Mouse (Mus musculus) retina, postnatal 1 day (tissue): ENCODE measurements around the gene Bbs2.

Source experiments
- DNase-seq: peaks from one replicate; pipeline ENCODE4 v3.0.0-alpha.2; 2012

Bbs2 gene

DNA sequence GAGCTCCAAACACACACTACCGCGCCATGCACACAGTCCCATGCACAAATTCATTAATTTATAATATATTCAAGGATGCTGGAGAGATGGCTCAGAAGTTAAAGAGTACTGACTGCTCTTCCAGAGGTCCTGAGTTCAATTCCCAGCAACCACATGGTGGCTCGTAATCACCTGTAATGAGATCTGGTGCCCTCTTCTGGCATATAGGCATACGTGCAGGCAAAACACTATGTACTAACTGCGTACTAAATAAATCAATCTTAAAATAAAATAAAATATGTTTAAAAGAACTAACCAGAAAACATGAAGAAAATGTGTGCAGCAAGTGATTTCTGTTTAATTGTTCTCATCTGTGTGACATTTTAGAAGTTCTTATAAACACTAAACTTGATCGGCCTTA is 4.4 kb downstream of the Bbs2 start:
- DNase-seq = no peak

DNA sequence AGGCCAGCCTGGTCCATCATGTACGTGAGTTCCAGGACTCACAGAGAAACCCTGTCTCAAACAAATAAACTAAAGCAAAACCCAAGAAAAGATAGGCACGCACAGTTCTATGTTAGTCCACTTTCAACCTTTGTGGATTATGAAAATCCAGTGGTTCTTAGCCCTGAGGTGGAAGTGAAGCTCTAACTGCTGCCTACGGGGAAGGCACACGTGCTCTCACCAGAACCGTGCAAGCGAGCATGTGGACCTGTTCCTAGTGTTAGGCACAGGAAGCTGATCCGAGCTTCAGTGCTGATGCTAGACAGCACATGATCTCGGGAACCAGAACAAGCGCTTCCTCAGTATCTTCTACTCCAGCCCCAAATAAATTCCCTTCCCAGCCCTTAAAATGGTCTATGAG is 5.9 kb downstream of the Bbs2 start:
- DNase-seq = no peak

DNA sequence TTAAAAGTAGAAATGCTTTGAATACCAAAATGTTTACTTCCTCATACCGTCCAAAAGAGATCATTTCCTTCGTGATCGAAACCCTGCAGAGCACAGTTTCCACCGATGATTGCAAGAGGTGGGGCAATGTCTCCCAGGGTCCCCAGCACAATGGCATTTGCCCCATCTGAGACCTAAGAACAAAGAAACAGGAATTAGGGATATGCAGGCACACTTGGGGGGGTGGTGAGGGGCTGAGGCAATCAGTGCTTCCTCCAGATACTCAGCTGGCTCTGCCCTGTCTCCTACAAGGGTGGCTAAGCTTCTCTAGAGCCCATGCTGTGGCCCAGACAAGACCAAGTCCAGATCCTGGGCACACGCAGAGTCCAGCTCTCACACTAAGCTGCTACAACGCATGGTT is 9.0 kb downstream of the Bbs2 start:
- no peak for DNase-seq

DNA sequence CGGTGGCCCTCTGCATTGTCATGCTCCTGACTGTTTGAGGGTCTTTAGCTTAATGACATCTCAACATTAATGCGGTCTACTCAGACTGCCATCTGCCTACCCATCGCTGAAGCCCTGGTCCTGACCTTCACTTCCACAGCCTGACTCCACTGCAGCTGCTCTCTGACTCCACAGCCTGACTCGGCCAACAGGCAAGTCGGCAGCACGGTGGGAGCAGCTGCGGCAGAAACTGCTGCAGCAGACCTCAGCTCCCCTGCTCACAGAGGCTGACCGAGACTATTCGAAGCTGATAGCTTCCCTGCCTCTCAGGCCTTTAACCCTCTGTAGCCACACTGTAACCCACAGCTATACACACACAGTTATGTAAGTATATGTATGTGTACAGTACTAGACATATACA is 10.8 kb downstream of the Bbs2 start:
- no peak for DNase-seq

DNA sequence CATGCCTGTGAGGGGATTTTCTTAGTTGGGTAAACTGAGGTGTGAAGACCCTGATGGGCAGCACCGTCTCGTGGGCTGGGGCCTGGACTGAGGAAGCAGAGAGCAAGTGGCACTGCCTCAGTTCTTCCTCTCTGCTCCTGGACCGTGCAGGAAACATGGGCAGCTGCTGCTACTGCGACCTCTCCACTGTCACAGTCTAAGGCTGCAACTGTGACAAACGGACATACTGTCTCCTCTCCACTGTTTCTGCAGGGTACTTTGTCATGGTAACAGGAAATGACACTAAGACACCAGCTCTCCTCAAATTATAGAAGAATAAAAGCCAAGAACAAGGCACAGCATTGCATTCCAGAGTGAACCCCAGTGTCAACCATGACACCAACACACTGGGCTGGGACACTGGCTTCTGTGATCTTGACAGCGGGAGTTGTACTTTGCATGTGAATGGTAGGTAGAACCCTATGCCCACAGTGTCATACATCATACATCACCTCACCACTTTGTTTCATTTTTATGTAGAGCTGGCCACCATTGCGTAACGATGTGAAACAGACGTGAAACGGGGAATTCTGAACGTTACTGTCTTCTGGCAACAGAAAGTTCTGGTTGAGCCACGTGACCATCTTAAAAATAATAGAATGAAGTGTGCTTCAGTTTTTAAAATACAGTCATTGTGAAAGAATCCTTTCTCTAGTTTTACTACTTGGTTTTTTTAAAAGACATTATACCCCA is 22.1 kb downstream of the Bbs2 start:
- DNase-seq = no peak

DNA sequence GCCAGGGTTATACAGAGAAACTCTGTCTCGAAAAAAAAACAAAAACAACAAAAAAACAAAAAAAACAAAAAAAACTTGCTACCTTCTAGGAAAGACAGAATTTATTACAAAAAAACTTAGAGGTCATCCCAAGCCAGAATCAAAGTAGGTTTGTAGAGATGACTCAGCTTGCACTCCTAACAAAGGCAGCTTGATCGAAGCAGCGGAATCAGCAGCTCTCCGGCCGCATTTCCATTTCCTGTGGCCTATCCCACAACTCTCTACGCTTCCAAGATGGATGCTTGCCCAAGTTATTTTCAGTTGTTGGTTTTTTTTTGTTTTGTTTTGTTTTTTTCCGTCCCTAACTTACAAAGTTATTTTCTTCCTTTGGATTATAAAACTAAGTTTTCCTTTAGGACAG is 29.9 kb downstream of the Bbs2 start:
- DNase-seq = no peak

DNA sequence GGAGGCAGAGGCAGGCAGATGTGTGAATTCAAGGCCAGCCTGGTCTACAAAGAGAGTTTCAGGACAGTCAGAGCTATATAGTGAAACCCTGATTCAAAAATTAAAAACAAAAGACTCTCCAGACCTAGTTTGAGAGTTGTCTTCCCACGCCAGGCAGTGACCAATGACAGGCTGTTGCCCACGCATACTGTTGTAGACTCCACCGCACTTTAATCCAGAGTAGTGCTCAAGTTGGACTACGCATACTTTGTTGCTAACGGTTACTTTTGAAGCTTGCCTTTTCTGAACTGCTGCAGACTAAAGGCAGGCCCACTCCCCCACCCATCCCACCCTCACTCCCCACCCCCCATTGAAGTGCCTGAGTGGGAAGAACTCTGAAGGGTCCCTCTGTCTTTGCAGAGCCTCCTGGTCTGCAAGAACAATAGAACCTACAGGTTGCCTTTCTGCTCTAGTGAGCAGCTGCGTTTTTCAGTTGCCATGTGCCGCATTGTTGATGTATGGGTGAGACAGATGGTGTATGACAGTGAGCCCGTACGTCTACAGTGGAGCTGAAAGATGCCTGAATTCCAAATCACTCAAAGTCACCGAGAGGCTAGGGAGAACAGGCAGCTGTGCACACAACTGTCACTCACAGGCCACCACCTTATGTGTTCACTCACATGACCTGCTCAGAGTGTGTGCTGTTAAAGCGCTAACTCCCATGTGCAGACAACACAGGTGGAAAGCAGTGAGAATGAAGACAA is 32.4 kb downstream of the Bbs2 start:
- DNase-seq = peak; percentile 90

DNA sequence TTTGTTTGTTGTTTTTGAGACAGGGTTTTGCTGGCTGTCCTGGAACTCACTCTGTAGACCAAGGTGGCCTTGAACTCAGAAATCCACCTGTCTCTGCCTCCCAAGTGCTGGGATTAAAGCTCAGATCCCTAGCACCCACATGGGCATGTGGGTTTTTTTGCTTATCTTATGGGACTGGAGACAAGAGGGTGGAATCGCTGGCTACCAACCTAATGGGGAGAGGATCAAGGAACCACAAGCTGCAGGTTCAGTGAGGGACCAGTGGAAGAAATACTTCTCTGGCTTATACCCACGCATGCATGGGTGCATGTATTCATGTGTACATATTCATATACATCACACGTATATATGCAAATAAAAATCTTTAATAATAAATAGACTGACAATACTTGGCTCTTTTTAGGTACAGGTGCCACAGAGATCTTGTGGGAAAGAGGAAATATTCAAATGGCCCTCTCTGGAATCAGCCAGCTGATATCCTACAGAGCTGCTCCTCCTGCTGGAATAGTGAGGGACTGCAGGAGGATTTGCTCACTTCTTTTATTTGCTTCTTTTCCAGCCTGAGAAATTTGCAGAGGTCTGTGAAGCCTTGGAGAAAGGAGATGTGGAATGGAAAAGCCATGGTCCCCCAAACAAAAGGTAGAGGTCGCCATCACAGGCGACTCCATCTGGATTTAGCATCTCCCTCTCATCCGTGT is 41.4 kb downstream of the Bbs2 start:
- DNase-seq = peak; percentile 65

DNA sequence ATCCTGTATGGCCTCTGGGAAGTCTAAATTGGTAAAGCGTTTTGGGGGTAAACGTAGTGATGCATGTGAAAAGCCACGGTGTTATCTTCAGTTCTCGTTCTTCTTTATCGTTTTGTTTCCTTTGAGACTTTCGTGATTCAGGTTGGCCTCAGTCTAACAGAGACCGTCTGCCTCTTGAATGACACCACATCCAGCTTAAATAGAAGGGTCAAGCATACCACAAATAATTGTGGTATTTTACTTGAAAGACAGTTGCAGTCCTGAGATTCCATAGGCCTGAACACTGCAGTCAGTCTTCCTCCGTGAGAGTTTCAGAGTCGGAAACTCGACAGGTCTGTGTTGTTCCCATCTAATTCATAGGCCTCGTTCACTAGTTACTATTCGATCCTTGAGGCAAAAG is 46.0 kb downstream of the Bbs2 start:
- no peak for DNase-seq

DNA sequence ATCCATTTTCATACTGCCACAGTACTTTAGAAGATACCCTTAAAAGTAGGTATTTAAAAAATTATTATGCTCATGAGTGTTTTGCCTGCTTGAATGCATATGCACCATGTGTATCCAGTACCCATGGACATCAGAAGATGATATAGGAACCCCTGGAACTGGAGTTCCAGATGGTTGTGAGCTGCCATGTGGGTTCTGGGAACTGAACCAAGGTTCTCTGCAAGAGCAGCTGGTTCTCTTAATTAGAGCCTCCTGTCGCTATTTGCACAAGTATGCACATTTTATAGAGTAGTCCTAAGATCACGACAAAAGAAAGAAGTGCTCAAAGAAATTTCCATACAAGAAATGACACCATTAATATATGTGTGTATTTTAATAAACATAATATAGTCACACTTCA is 50.9 kb downstream of the Bbs2 start:
- DNase-seq = no peak

DNA sequence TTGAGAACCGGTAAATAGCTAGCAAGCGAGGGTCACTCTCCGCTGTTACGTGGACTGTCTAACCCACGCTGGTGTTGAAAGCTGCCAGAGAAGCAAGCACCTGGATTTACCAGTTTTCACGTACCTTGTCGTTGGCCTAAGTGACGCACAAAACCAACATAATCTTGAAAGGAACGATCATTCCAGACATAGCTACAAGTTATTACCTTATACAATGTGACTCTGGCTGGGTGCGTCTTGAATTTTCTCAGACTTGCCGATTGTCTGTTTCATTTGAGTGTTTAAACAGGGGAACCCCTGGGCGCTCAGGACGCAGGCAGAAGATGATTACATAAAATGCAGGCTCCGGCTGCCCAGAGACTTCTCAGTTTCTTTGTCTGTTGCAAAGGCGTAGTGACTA is 60.9 kb downstream of the Bbs2 start:
- DNase-seq = peak; percentile 14

DNA sequence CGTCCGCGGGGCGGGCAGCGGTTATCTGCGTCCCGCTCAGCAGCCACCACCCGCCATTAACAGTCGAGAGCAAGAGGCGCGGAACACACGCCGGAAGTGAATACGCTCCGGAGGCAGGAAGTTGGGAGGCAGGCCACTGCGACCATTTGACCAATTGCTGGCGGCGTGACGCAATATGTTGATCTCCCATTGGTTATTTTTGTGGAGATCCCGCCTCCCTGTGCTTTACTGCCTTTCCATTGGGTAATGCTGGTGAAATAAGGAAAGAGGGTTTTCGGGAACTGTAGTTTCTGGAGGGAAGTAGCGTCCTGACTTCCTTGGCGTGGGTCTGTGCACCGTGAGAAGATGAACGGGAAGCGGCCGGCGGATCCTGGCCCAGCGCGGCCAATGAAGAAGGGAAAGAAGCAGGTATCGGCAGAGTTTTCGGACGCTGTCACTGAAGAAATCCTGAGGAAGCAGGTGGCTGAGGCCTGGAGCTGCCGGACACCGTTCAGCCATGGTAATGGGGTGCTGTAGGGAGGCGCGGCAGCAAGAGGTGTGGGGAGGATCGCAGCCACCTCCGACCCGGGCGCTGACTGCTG is 61.7 kb downstream of the Bbs2 start, which contains the start of the genes Nudt21 and Ogfod1:
Nudt21 (minus strand) TSS at position 88 of the 581 bp plus-strand sequence.
Ogfod1 (plus strand) TSS at position 255 of the 581 bp plus-strand sequence.
- peak; percentile 100 for DNase-seq

DNA sequence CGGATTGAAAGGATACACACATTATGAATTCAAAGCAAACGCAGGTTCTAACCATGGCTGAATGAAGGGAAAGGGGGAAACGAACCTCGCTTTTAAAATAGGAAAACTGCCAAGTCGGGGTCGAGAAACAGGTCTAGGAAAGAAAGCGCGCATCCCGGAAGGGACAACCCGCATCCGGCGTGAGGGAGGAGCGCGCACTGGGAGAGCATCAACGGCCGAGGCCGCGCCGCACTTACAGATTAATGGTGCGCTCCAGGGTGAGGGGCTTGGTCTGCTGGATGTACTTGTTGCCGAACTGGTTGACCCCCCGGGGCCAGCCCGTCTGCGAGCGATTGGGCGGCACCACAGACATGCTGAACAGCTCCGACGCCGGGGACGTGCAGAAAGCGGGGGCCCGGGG is 62.2 kb downstream of the Bbs2 start:
- DNase-seq = peak; percentile 86

DNA sequence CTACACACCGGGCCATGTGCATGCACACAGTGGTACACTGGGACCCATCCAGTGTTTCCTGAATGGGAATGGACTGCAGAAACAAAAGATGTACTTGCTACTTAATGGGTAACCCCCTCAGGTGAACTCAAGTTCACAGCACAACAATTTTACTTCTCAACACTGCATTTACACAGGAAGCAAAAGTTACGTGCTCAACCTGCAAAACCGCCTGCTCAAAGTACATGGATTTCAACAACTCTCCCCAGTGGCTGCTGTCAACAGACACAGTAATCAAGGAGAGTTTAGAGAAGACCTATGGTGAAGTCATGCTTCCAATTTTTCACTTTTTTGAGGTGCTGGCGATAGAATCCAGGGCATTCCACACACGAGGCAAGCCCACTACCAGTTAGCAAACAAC is 63.5 kb downstream of the Bbs2 start:
- no peak for DNase-seq

DNA sequence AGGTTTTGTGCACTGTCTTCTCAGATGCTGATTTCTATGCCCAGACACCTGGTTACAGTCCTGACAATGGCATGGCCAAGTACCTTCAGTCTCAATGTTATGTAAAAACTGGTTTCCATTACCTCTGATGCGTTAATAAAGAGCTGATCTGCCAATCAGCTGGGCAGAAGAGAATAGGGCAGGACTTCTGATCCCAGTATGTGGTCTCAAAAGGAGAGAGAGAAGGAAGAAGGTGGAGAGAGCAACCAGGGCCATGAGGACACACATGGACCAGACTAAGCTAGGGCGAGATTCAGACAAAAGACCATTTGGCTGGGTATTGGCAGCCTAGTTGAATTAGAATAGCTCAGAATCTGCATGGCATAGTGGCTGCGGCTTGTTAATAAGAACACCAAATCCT is 65.1 kb downstream of the Bbs2 start:
- no peak for DNase-seq

DNA sequence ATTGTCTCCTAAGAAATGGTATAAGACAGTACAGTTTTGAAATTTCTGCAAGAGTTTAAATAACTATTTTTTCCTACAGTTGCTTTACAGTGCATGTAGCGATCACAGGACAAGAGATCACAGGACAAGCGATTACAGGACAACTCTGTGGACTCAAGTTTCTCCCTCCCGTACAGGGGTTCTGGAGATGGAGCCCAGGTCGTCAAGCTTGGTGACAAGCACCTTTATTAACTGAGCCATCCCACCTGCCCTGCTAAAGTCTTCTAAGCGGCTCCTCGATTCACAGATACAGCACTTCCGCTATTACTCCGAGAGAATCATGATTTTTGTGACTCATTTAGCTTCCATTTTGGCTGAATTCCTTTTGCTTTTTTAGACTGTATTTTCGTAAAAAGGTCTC is 69.0 kb downstream of the Bbs2 start:
- DNase-seq = no peak

DNA sequence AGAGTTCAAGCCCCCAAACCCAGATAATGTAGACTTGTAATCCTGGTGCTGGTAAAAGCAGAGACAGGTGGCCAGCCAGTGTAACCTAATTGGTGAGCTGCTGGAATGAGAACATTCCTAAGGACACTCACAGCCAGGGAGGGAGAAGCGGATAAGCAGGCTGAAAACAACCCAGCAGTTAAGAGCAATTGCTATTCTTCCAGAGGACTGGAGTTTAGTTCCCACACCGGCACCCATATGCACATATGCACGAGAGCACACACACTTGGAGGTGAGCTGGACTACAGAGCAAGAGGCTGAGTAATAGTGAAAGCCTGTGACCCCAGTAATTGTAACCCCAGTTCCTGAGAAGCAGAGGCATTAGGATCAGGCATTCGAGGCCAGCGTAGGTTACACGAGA is 74.8 kb downstream of the Bbs2 start:
- DNase-seq = no peak
